Mouse (Mus musculus): Measurements from ENCODE around the gene Ccl8.

DNA sequence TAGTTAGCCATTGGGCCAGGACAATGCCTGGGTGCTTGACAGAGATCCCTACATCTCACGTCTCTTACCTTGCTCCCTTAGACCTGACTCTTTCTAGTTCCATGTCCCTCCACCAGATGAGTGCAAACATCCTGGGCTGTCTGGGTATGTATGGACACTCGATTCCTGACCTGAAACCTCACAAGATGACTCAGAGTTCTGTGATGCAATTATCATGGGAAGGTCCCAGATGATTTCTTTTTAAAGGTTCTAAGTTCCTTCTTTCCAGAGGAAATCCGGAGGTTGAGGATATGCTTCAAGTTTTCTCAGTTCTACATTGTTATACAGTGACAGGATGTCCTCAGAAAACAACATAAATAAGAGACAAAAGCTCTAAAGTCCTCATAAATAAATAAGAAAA lies 34.1 kb upstream of the Ccl8 start:
- TF ChIP-seq CTCF (conservative IDR thresholded peaks at IDR 0.05; ENCODE audit: low read length) (no peak), NANOG (IDR thresholded peaks at IDR 0.05; ENCODE audit: borderline replicate concordance, low read length) (no peak), POU5F1 (IDR thresholded peaks at IDR 0.05; ENCODE audit: borderline replicate concordance, low read length) (no peak)
